Mouse (Mus musculus) kidney, embryonic 14.5 days (tissue): ENCODE data around the gene Ccdc8. TPM values are rescaled to one million over a fixed set of nuclear protein-coding genes. Genes with fewer than 3 reads are reported as not detected.

ENCODE experiments used
- polyA plus RNA-seq: library from polyadenylated mRNA; unstranded; fragments of >200 nt; fragmentation: Nextera tagmentation; extraction: Ambion mirVana; gene quantifications from 2 replicates; pipeline ENCODE4 v1.2.1, GENCODE M21; 2014

Gene Ccdc8
- polyA plus RNA-seq, 1 experiment from 2014 or later: 21.4 TPM

Other genes starting within 250 kb of the Ccdc8 start
- 30.2 and 36.1 TPM in 2 replicates for gene Slc1a5, start 211.4 kb upstream of the Ccdc8 start, polyA plus RNA-seq
- gene Strn4, start 176.8 kb upstream of the Ccdc8 start, polyA plus RNA-seq: 75.5 and 111 TPM in 2 replicates
- 23.6 and 31.1 TPM in 2 replicates for gene Fkrp, start 176.0 kb upstream of the Ccdc8 start, polyA plus RNA-seq
- gene Prkd2, start 149.8 kb upstream of the Ccdc8 start, polyA plus RNA-seq: 10.9 and 15.7 TPM in 2 replicates
- gene Dact3, start 117.4 kb upstream of the Ccdc8 start, polyA plus RNA-seq: 5.1 and 6.4 TPM in 2 replicates
- 7.5 TPM in 2 replicates for gene Gng8, start 100.9 kb upstream of the Ccdc8 start, polyA plus RNA-seq
- 0.67 and 1.4 TPM in 2 replicates for gene Ptgir, start 86.2 kb upstream of the Ccdc8 start, polyA plus RNA-seq
- gene Calm3, start 68.6 kb upstream of the Ccdc8 start, polyA plus RNA-seq: 156 and 198 TPM in 2 replicates
- 2.5 and 5.5 TPM in 2 replicates for gene Pnmal2, start 48.0 kb upstream of the Ccdc8 start, polyA plus RNA-seq
- 0.51 and 0.74 TPM in 2 replicates for gene Pnmal1, start 33.0 kb upstream of the Ccdc8 start, polyA plus RNA-seq
- 0.29 and 0.47 TPM in 2 replicates for gene Gm42372, start 9.6 kb upstream of the Ccdc8 start, polyA plus RNA-seq
- 103 and 115 TPM in 2 replicates for gene Ppp5c, start 35.2 kb downstream of the Ccdc8 start, polyA plus RNA-seq
- 14.2 and 19.7 TPM in 2 replicates for gene Hif3a, start 69.7 kb downstream of the Ccdc8 start, polyA plus RNA-seq
- gene Psg16, start 81.3 kb downstream of the Ccdc8 start, polyA plus RNA-seq: 0.06 and 0.23 TPM in 2 replicates
- gene Ceacam3, start 157.6 kb downstream of the Ccdc8 start, polyA plus RNA-seq: not detected in 2 replicates
- not detected in 2 replicates for gene Psg29, start 210.8 kb downstream of the Ccdc8 start, polyA plus RNA-seq